Mouse (Mus musculus): Measurements from ENCODE around the gene Syne3. TPM values are rescaled to one million over a fixed set of nuclear protein-coding genes. Genes with fewer than 3 reads are reported as not detected.

Syne3 gene
- polyA plus RNA-seq, 1 experiment: 16.4 TPM

DNA sequence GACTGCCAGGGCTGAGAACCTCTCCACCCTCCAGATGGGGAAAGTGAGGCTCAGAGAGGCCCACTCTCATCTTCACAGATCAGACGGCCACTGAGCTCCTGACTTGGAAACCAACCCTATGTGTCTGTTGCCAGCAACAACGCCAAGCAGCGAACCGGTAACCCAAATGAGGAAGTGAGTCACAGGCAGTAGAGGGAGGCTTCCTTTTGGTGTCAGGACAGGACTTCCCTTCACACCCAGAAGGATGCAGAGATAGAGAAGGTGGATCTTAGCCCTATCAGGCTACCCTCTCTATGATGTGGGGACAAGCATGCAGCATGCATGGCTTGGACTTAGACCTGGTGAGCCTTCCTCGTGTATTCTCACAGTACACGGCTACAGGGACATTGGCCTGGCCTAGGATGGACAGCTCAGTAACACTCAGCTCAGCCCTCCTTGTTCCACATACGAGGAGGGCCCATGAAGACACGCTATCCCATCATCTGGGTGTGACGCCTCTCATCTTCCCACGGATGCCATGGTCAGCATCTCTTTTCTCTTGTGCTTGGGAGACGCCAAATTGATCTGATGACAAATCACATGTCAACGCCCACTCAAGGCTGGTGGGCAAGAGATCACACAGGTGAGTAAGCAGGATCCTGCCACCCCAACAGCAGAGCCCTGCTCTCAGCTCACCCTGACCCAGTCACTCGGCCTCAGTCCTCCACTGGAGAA is 18.7 kb downstream of the Syne3 start:
- DNase-seq: no peak
- 47% methylated on average over 13 of the region's 13 CpGs for WGBS

DNA sequence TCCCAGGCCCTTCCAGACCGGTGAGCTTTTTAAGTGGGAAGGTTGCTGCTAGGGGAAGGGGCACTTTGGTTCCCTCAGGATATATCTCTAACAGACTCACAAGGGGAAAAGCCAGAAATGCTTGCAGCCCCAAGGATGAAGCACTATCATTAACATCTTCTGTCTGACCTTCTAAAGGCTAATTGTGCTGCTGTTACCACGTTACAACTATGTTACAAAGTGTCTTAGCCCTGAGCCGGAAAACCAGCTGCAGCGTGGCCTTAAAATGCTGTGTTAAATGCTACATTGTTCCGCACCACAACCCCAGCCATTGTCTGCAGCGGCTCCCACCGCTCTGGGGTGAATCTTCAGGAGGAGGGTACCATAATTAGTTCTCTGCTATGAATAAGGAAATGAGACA is 21.7 kb downstream of the Syne3 start:
- no peak overlapping the region for H3K4me3 ChIP-seq (ENCODE audit: control insufficient read depth, insufficient read depth, low read length)
- TF ChIP-seq CTCF (IDR thresholded peaks at IDR 0.05; ENCODE audit: borderline replicate concordance, control insufficient read depth, extremely low read depth, insufficient read depth, low read length, poor library complexity): no peak
- TF ChIP-seq POLR2A (IDR thresholded peaks at IDR 0.05; ENCODE audit: control insufficient read depth, extremely low read depth, insufficient read depth, low read length, poor library complexity): no peak
- 96% methylated on average over 7 of the region's 7 CpGs for WGBS
- H3K27me3 ChIP-seq (ENCODE audit: control insufficient read depth, insufficient read depth, low read length): no peaks in the 10 kb centered on the region
- no peak for DNase-seq
- no peaks in the 10 kb centered on the region for H3K36me3 ChIP-seq (ENCODE audit: control insufficient read depth, insufficient read depth, low read length)
- H3K4me1 ChIP-seq (replicated peaks; ENCODE audit: control insufficient read depth, insufficient read depth, low read length): peaks cover 15% of the 10 kb centered on the region
- no peak overlapping the region for H3K27ac ChIP-seq (ENCODE audit: control insufficient read depth, insufficient read depth, low read length)

More for the DNA sequence above, 18.7 kb downstream of the Syne3 start:
- Histone ChIP-seq H3K36me3 (ENCODE audit: control insufficient read depth, insufficient read depth, low read length) (no peaks in the 10 kb centered on the region), H3K4me1 (replicated peaks; ENCODE audit: control insufficient read depth, insufficient read depth, low read length) (peaks cover 22% of the 10 kb centered on the region), H3K27ac (ENCODE audit: control insufficient read depth, insufficient read depth, low read length) (no peak overlapping the region), H3K4me3 (ENCODE audit: control insufficient read depth, insufficient read depth, low read length) (no peak overlapping the region), H3K27me3 (ENCODE audit: control insufficient read depth, insufficient read depth, low read length) (no peaks in the 10 kb centered on the region)
- TF ChIP-seq CTCF (IDR thresholded peaks at IDR 0.05; ENCODE audit: borderline replicate concordance, control insufficient read depth, extremely low read depth, insufficient read depth, low read length, poor library complexity): no peak
- no peak for TF ChIP-seq POLR2A (IDR thresholded peaks at IDR 0.05; ENCODE audit: control insufficient read depth, extremely low read depth, insufficient read depth, low read length, poor library complexity)

DNA sequence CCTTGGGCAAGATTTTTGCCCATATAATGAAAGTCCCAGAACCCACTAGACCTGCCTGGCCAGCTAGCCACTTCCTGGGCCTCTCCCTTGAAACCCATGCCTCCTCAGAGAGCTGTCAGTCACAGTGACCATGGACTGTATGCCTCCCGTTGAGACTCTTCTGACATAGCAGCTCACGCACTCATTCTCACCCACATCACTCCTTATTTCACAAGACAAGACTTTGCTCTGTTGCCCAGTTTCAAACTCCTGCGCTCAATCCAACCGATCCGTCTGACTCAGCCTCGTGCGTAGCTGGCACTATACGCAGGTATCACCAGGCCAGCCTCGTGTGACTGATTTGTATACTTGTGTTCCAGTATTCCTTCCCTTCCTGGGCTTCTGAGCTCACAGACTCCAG is 22.8 kb downstream of the Syne3 start:
- Histone ChIP-seq H3K36me3 (ENCODE audit: control insufficient read depth, insufficient read depth, low read length) (no peaks in the 10 kb centered on the region), H3K27ac (ENCODE audit: control insufficient read depth, insufficient read depth, low read length) (no peak overlapping the region), H3K27me3 (ENCODE audit: control insufficient read depth, insufficient read depth, low read length) (no peaks in the 10 kb centered on the region), H3K4me1 (replicated peaks; ENCODE audit: control insufficient read depth, insufficient read depth, low read length) (peaks cover 15% of the 10 kb centered on the region), H3K4me3 (ENCODE audit: control insufficient read depth, insufficient read depth, low read length) (no peak overlapping the region)
- 94% methylated on average over 9 of the region's 9 CpGs for WGBS
- TF ChIP-seq CTCF (IDR thresholded peaks at IDR 0.05; ENCODE audit: borderline replicate concordance, control insufficient read depth, extremely low read depth, insufficient read depth, low read length, poor library complexity) (no peak), POLR2A (IDR thresholded peaks at IDR 0.05; ENCODE audit: control insufficient read depth, extremely low read depth, insufficient read depth, low read length, poor library complexity) (no peak)
- DNase-seq: no peak

DNA sequence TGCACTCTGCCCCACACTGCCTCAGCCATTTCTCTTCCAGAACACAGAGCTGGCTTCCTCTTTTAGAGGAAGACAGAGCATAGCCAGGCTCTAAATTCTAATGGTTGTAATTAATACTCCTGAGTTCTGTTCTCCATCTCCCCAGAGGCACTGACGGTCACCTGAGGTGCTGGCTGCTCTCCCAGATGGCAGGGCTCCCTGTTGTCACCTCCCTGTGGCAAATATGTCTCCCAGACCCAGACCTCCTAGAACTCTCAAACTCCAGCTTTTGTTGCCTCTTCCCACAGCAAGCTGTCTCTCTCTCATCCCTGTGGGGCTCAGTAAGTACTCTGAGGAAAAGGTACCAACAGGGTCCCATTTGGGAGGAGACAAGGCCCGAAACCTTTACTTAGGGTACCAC is 23.6 kb downstream of the Syne3 start:
- Histone ChIP-seq H3K36me3 (ENCODE audit: control insufficient read depth, insufficient read depth, low read length) (no peaks in the 10 kb centered on the region), H3K27ac (ENCODE audit: control insufficient read depth, insufficient read depth, low read length) (no peak overlapping the region), H3K4me1 (replicated peaks; ENCODE audit: control insufficient read depth, insufficient read depth, low read length) (peaks cover 12% of the 10 kb centered on the region), H3K27me3 (ENCODE audit: control insufficient read depth, insufficient read depth, low read length) (no peaks in the 10 kb centered on the region), H3K4me3 (ENCODE audit: control insufficient read depth, insufficient read depth, low read length) (no peak overlapping the region)
- WGBS: 99% methylated on average over 2 of the region's 2 CpGs
- TF ChIP-seq CTCF (IDR thresholded peaks at IDR 0.05; ENCODE audit: borderline replicate concordance, control insufficient read depth, extremely low read depth, insufficient read depth, low read length, poor library complexity) (no peak), POLR2A (IDR thresholded peaks at IDR 0.05; ENCODE audit: control insufficient read depth, extremely low read depth, insufficient read depth, low read length, poor library complexity) (no peak)
- DNase-seq: no peak

DNA sequence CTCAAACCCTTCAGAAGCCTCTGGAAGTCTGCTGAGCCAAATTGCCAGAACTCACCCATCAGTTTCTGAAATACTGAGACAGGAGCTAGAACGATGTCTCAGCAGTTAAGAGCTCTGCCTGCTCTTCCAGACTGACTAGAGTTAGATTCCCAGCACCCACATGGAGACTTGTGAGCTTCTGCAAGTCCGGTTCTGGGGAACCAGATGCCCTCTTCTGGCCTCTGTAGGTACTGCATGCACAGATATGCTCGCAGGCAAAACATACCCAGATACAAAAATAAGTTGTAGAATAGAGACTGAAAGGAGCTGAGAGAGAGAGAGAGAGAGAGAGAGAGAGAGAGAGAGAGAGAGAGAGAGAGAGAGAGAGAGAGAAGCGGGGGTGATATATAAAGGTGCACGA is 24.5 kb downstream of the Syne3 start:
- TF ChIP-seq CTCF (IDR thresholded peaks at IDR 0.05; ENCODE audit: borderline replicate concordance, control insufficient read depth, extremely low read depth, insufficient read depth, low read length, poor library complexity): no peak
- no peak for TF ChIP-seq POLR2A (IDR thresholded peaks at IDR 0.05; ENCODE audit: control insufficient read depth, extremely low read depth, insufficient read depth, low read length, poor library complexity)
- no peaks in the 10 kb centered on the region for H3K27me3 ChIP-seq (ENCODE audit: control insufficient read depth, insufficient read depth, low read length)
- H3K4me3 ChIP-seq (ENCODE audit: control insufficient read depth, insufficient read depth, low read length): no peak overlapping the region
- H3K36me3 ChIP-seq (ENCODE audit: control insufficient read depth, insufficient read depth, low read length): no peaks in the 10 kb centered on the region
- H3K27ac ChIP-seq (ENCODE audit: control insufficient read depth, insufficient read depth, low read length): no peak overlapping the region
- DNase-seq: no peak
- H3K4me1 ChIP-seq (replicated peaks; ENCODE audit: control insufficient read depth, insufficient read depth, low read length): peaks cover 6% of the 10 kb centered on the region; the same call in 1 of the 2 replicates
- WGBS: 98% methylated on average over 5 of the region's 5 CpGs

DNA sequence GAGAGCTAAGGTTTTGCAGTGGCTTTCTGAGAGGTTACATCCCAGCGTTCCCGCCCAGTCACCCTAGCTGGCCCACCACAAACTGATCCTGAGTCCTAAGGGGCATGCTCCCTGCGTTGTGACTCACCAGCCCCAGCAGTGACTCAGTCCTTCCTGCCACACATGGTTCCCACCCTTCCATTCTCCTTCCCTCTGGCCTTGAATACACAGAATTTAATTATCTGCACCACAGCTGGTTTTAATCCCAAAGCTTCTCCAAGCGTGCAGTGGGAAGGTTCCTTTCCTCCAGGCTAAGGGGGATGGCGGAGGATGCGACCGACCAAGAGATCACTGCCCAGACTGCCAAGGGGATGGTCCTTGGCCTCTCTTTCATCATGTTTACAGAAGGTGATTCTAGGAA is 26.1 kb downstream of the Syne3 start:
- H3K27me3 ChIP-seq (ENCODE audit: control insufficient read depth, insufficient read depth, low read length): no peaks in the 10 kb centered on the region
- TF ChIP-seq POLR2A (IDR thresholded peaks at IDR 0.05; ENCODE audit: control insufficient read depth, extremely low read depth, insufficient read depth, low read length, poor library complexity): no peak
- no peak for TF ChIP-seq CTCF (IDR thresholded peaks at IDR 0.05; ENCODE audit: borderline replicate concordance, control insufficient read depth, extremely low read depth, insufficient read depth, low read length, poor library complexity)
- peaks cover 6% of the 10 kb centered on the region; the same call in 1 of the 2 replicates for H3K4me1 ChIP-seq (replicated peaks; ENCODE audit: control insufficient read depth, insufficient read depth, low read length)
- no peak overlapping the region for H3K27ac ChIP-seq (ENCODE audit: control insufficient read depth, insufficient read depth, low read length)
- H3K4me3 ChIP-seq (ENCODE audit: control insufficient read depth, insufficient read depth, low read length): no peak overlapping the region
- no peak for DNase-seq
- WGBS: 87% methylated on average over 7 of the region's 7 CpGs
- H3K36me3 ChIP-seq (ENCODE audit: control insufficient read depth, insufficient read depth, low read length): no peaks in the 10 kb centered on the region

Measured in thymus, adult 2 months (tissue).